Mouse (Mus musculus): ENCODE measurements around the gene Srrm3.

Srrm3 gene

DNA sequence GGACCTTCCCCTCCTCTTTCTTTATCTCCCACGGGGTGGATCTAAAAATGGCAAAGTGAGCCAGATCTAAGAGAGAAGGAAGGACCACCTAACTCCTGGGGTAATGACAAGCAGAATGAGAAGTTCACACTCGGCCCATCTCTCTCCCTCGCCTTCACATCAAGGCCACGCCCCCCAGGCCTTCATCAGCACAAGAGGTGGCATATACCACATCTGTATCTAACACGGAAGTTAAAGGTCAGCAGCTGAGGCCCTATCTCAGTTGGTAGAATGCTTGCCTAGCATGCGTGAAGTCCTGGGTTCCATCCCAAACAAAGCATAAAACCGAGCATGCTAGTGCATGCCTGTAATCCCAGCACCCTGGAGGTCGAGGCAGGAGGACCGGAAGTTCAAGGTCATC, 67.1 kb downstream of the Srrm3 start:
- ChIA-PET CTCF (interaction anchor here in 2 of 4 experiments (0.6 to 3.1 kb wide), 13 partner anchors 14 to 907 kb away, joined by 3 to 14 read pairs (median 4); partner anchors contain the start of gene Hspb1 (in 1 of the 2)), POLR2A (interaction anchor here in 3 of 4 experiments (0.5 to 2.2 kb wide), 13 partner anchors 10 to 865 kb away, joined by 3 to 9 read pairs (median 5); partner anchors contain the start of genes Mdh2 (in 2 of the 3), Styxl1 (in 2 of the 3), Abhd11 (in 1 of the 3) and Hspb1 (in 1 of the 3))

DNA sequence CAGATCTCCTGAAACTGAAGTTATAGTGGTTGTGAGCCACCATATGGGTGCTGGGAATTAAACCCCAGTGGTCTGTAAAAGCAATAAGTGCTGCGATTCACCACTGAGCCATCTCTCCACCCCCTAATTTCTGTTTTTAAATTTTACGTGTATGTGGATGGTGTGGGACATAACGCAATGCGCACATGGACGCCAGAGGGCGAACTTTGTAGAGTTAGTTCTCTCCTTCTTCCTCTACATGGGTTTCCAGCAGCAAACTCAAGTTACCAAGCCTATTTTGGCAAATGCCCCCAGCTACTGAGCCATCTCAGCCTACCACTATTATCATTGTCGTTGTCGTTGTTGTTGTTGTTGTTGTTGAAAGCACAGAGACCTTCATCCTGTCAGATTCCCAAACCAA, 70.5 kb downstream of the Srrm3 start:
- ChIA-PET POLR2A (interaction anchor here in 3 of 4 experiments (0.5 to 3.7 kb wide), 25 partner anchors 11 to 135 kb away, joined by 3 to 29 read pairs (median 5); partner anchors contain the start of genes Hspb1 (in 3 of the 3), Ywhag (in 2 of the 3), Mdh2 (in 1 of the 3) and Styxl1 (in 1 of the 3)), CTCF (interaction anchor here (0.5 to 3.6 kb wide), 37 partner anchors 8 to 376 kb away, joined by 3 to 24 read pairs (median 4); partner anchors contain the start of genes Alkbh4 (in 1 of the 4), Dtx2 (in 1 of the 4), Hspb1 (in 1 of the 4) and Lrwd1 (in 1 of the 4))

DNA sequence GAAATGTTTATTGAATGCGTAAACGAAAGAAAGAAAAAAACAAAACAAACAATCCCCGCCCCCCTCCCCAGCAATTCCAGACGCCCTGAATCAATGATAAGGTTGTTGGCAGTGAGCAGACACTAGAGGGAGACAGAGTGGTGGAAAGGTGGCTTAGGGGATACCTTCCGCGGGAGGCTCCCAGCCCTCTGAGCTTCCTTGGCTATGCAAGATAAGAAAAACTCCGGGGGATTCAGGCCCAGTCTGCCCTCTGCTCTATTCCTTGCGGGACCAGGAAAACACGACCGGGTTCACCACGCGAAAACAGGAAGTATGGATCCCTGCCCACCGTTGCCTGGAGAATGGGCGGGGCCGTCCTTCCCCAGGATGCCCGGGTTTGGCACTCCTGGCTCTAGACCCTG, 71.1 kb downstream of the Srrm3 start:
- ChIA-PET POLR2A (interaction anchor here in 3 of 4 experiments (0.5 to 3.7 kb wide), 28 partner anchors 10 to 136 kb away, joined by 3 to 29 read pairs (median 4); partner anchors contain the start of genes Hspb1 (in 3 of the 3), Ywhag (in 2 of the 3), Mdh2 (in 1 of the 3) and Styxl1 (in 1 of the 3)), CTCF (interaction anchor here (0.5 to 3.6 kb wide), 69 partner anchors 8 to 1679 kb away, joined by 3 to 24 read pairs (median 4); partner anchors contain the start of genes Hspb1 (in 2 of the 4), Alkbh4 (in 1 of the 4), Dtx2 (in 1 of the 4) and Lrwd1 (in 1 of the 4))

DNA sequence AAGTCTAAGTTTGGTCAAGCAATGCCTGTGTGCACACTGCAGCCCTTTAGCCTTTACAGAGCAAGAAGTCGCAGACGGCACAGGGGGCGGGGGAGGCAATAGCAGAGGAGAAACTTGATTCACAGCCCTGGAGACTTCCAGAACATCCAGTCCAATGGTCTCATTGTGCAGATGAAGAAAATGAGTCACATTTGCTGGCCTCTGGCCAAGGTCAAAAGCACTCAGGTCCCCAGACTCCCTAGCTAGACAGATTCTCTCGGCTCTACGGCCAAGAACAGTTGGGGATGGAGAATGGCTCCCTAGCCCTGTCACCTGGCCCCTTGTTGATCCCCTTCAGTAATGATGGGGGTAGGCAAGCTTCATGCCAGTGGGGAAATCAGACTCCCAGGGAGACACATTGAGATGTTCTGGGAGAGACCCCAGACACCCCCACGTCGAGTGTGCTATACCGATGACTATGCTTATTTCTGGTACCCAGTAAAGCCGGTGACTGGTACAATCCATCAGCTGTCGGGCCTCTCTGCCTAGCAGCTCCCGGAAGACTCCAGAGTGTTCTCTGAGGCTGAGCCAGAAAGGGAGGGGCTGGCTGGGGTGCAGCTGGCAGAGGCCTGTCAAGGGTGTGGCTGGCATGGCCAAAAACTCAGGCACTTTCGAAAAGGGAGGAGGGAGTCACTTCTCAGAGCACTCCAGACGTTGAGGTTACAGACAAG, 72.9 kb downstream of the Srrm3 start:
- ChIA-PET CTCF (interaction anchor here in 2 of 4 experiments (0.6 to 3.6 kb wide), 7 partner anchors 18 to 178 kb away, joined by 3 to 16 read pairs (median 3); no protein-coding TSS in a partner anchor), POLR2A (interaction anchor here in 3 of 4 experiments (0.6 to 3.7 kb wide), 10 partner anchors 8 to 835 kb away, joined by 3 to 29 read pairs (median 4); partner anchors contain the start of genes Hspb1 (in 2 of the 3), Mdh2 (in 2 of the 3), Styxl1 (in 2 of the 3) and Ywhag (in 1 of the 3))

DNA sequence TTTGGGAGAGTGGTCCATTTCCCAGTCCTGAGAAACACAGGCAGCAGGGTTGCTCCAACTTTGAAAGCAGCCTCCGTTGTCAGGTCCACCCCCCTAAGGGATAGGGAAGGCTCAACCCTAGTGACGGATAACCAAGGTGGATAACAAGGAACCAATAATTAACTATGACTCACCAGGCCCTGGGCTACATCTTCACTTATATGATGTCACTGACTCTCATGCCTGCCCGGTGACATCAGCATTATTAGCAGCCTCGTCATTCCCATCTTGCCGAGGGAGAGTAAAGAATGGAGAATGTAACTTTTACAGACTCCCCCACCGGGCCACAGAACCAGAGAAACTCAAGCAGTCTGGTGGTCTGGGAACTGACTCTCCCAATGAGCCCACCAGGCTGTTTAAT, 78.0 kb downstream of the Srrm3 start:
- ChIA-PET POLR2A (interaction anchor here in 1 of 4 experiments (0.6 kb wide), 1 partner anchor 51 kb away, joined by 4 read pairs; no protein-coding TSS in a partner anchor), CTCF (interaction anchor here in 1 of 4 experiments (0.7 kb wide), 1 partner anchor 295 kb away, joined by 4 read pairs; no protein-coding TSS in a partner anchor)

DNA sequence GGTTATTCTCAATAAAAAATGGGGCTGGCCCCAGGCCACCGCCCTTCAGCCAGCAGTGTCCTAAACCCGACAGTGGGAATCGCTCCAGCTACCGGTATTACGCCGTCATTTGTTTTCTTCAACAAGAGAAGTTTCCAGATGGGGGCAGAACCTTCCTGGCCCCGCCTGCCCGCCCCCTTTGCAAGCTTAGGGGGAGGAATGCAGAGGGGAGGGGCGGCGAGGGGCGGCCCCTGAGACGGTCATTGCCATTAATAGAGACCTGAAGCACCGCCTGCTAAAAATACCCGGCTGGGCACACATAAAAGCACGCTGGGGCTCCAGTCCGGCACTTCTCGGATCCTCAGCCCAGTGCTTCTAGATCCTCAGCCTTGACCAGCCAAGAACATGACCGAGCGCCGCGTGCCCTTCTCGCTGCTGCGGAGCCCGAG, 81.0 kb downstream of the Srrm3 start, which contains the start of gene Hspb1:
TSS of gene Hspb1 (plus strand) at position 245 of the 428 bp plus-strand sequence.
- ChIA-PET CTCF (interaction anchor here (0.6 to 6.8 kb wide), 22 partner anchors 10 to 389 kb away, joined by 3 to 42 read pairs (median 5); partner anchors contain the start of gene Dtx2 (in 1 of the 4)), POLR2A (interaction anchor here (0.5 to 39.6 kb wide), 85 partner anchors 9 to 1019 kb away, joined by 3 to 1106 read pairs (median 5); partner anchors contain the start of genes Dtx2 (in 3 of the 4), Ywhag (in 3 of the 4), Mdh2 (in 2 of the 4) and Styxl1 (in 2 of the 4))

DNA sequence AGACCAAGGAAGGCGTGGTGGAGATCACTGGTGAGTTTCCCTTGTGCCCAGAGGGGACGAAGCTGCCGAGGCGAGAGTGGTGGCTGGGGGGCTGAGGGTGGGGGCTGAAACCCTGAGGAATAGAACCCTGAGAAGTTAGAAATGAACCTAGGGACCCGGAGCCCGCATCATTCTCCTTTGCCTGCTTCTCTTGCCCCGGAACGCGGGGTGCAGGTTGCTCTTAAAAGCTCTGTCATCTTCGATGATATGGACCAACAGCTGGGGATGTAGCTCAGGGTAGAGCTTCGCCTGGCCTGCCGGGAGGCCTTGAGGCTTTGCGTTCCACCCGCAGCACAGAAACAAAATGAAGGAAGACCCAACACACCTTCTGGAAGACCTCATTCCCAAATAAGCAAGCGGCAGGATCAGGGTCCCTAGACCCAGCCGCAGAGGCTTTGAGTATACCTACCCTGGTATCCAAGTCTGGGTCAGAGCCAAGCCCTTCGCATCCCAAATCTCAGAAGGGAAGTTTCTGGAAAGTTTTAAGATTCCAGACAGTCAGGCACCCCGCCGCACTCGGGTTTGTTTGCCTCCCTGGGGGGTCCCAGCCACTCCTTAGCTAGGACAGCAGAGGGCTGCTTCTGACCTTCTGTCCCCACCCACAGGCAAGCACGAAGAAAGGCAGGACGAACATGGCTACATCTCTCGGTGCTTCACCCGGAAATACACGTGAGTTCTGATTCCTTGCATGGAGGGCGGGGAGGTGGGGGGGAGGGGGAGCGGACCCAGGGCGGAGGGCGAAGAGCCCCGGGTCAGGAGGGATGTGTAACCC, 81.9 kb downstream of the Srrm3 start:
- POLR2A ChIA-PET, result interaction anchor here (0.6 to 39.6 kb wide), 62 partner anchors 8 to 399 kb away, joined by 3 to 1106 read pairs (median 5); partner anchors contain the start of genes Ywhag (in 3 of the 4), Mdh2 (in 2 of the 4), Styxl1 (in 2 of the 4) and Dtx2 (in 1 of the 4)
- CTCF ChIA-PET, result interaction anchor here (0.6 to 6.8 kb wide), 18 partner anchors 9 to 214 kb away, joined by 3 to 42 read pairs (median 6); no protein-coding TSS in a partner anchor

DNA sequence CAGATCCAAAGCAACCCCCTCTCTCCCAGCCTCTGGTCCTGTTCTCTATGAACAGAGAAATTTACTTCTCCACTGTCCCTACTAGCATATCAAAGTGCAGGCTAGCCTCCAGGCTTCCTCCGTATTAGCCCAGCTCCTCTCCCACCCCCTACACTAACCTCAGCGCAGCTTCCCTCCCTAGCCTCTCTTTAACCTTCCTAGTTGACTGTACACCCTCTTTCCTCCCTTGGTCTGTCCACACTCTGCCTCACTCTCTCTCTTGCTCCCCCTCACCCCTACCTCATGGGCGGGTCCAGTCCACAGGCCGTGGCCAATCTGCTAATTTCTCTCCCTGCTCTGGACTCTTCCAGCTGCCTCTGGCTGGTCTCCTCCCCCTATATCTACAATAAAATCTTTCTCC, 83.6 kb downstream of the Srrm3 start:
- ChIA-PET POLR2A (interaction anchor here (0.6 to 39.6 kb wide), 38 partner anchors 8 to 829 kb away, joined by 3 to 1106 read pairs (median 4); partner anchors contain the start of genes Mdh2 (in 3 of the 4), Styxl1 (in 3 of the 4), Ywhag (in 2 of the 4) and Dtx2 (in 1 of the 4)), CTCF (interaction anchor here in 3 of 4 experiments (0.5 to 6.8 kb wide), 16 partner anchors 8 to 339 kb away, joined by 3 to 42 read pairs (median 6); no protein-coding TSS in a partner anchor)

DNA sequence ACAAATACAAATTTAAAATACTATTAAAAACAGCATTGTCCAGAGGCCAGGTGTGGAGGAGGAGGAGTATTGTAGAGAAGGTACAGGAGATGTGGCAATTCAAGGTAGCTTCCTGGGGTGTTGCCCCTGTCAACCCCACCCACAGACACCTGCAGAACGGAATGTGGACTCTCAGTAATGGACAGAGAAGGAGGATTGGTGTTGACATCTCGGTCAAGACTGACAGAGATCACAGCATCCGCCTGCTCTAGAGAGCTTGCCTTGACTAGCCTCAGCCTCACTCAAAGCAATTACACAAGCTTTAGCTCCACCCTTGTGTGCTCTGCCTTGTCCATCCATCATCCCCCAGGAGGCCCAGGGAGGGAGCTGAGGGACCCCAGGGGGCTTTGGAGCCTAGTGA, 84.2 kb downstream of the Srrm3 start:
- ChIA-PET POLR2A (interaction anchor here (0.5 to 39.6 kb wide), 42 partner anchors 8 to 828 kb away, joined by 3 to 1106 read pairs (median 4); partner anchors contain the start of genes Mdh2 (in 3 of the 4), Styxl1 (in 3 of the 4), Dtx2 (in 1 of the 4) and Ywhag (in 1 of the 4)), CTCF (interaction anchor here (0.7 to 6.8 kb wide), 17 partner anchors 10 to 211 kb away, joined by 3 to 42 read pairs (median 4); no protein-coding TSS in a partner anchor)

DNA sequence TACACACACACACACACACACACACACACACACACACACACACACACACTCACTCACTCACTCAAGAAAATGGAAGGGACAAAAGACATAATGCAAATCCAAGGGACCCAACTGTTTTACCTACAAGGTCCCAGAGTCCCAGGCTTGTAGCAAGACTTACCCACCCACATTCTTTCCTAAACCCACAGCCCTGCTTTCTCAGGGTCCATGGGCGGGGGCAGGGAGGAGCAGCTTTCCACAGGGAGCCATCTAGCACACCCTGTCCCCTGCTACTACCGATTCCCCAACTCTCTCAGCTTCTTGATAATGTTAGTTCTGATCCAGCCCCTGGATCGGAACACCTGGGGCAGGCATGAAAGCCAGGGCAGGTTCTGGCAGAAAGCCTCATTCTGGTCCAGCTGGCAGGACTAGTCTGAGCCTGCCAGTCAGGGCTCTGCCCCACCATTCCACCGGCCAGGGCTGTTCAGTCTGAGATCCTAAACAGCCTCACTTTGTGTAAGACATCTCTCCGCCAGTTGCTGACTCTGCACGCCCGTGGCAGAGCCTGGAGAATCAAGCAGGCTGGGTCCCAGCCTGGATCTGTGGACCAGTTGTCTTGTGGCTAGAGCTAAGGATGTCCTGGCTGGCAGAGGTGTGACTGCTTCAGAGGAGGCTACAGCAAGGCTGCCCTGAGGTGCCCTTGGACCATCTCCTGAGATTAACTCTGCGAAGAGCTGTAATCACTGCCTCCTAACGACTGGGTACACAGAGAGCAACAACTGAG, 86.1 kb downstream of the Srrm3 start:
- POLR2A ChIA-PET, result interaction anchor here (0.6 to 39.6 kb wide), 33 partner anchors 9 to 786 kb away, joined by 3 to 1106 read pairs (median 4); partner anchors contain the start of genes Ywhag (in 2 of the 4), Mdh2 (in 1 of the 4) and Styxl1 (in 1 of the 4)
- CTCF ChIA-PET, result interaction anchor here (0.5 to 6.8 kb wide), 20 partner anchors 8 to 783 kb away, joined by 3 to 42 read pairs (median 4); no protein-coding TSS in a partner anchor

DNA sequence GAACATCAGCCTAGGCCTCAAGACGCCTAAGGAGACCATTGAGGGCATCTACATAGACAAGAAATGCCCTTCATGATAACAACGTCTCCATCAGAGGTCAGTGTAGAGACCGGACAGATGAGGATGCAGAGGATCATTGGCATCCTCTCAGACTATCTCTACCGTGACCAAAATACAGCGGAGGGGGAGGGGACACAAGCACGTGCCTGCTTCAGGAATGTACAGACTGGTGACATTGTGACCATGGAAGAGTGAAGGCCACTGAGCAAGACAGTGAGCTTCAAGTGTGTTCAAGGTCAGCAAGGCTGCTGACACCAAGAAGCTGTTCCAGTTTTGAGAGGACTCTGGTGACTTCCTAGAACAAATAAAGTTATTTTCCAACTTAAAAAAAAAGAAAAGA, 88.3 kb downstream of the Srrm3 start:
- CTCF ChIA-PET, result interaction anchor here in 3 of 4 experiments (0.7 to 1.5 kb wide), 5 partner anchors 39 to 1830 kb away, joined by 3 to 5 read pairs (median 4); no protein-coding TSS in a partner anchor
- POLR2A ChIA-PET, result interaction anchor here in 3 of 4 experiments (0.6 to 39.6 kb wide), 4 partner anchors 8 to 20 kb away, joined by 3 to 1106 read pairs (median 4); no protein-coding TSS in a partner anchor

DNA sequence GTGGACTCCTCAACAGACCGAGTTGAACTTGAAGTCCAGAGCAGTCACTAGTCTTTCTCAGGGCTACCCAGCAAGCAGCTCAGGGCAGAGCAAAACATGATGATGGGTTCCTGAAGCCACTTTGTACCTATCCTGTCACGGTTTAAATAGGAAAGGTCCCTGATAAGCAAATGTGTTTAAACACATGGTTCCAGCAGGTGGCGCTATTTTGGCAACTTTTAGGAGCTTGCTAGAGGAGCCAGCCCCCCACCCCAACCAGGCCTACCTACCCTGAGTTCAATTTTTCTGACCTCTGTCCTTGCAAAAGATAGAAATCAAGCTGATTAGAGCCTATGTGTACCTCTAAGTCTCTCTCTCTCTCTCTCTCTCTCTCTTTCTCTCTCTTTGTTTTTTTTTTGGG, 91.3 kb downstream of the Srrm3 start:
- CTCF ChIA-PET, result interaction anchor here (0.6 to 3.7 kb wide), 67 partner anchors 8 to 955 kb away, joined by 3 to 39 read pairs (median 4); partner anchors contain the start of genes Hspb1 (in 3 of the 4), Mdh2 (in 1 of the 4), Rhbdd2 (in 1 of the 4) and Styxl1 (in 1 of the 4)
- POLR2A ChIA-PET, result interaction anchor here (0.7 to 39.6 kb wide), 32 partner anchors 7 to 983 kb away, joined by 3 to 1106 read pairs (median 5); partner anchors contain the start of genes Hspb1 (in 3 of the 4), Mdh2 (in 2 of the 4), Styxl1 (in 2 of the 4) and Ywhag (in 2 of the 4)

DNA sequence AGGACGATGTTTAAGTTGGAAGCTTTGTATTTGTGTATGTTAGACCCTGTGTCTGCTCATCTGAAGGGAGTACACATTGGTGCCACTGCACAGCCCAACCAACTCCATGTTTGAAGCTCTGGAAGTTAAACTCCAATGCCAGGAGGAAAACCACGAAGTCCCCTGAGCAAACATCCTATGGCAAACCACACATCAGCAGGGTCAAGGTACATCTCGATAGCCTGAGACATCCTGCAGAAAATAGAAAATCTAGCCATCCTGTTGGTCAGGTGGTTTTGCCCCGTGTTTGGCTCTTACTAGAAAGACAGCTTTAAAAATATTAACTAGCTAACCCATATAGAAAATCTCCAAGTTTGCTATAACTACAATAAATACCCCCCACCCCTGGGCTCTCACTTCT, 92.3 kb downstream of the Srrm3 start:
- ChIA-PET CTCF (interaction anchor here (0.6 to 3.7 kb wide), 31 partner anchors 8 to 288 kb away, joined by 3 to 39 read pairs (median 4); partner anchors contain the start of genes Hspb1 (in 2 of the 4), Ywhag (in 2 of the 4), Mdh2 (in 1 of the 4) and Styxl1 (in 1 of the 4)), POLR2A (interaction anchor here (0.5 to 39.6 kb wide), 27 partner anchors 6 to 509 kb away, joined by 3 to 1106 read pairs (median 5); partner anchors contain the start of genes Hspb1 (in 2 of the 4), Ywhag (in 2 of the 4), Mdh2 (in 1 of the 4) and Styxl1 (in 1 of the 4))

DNA sequence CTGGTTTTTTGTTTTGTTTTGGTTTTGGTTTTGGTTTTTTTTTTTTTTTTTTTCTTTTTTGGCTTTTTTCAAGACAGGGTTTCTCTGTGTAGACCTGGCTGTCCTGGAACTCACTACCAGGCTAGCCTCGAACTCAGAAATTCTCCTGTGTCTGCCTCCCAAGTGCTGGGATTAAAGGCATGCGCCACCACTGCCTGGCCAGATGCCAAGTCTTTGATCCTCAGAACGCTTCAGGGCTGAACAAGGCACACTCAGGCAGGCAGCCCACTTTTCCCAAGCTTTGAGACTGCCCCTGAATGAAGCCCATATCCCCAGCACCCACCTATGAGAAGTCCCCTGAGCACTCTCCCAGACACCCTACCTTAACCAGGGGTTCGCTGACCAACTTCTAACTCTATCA, 93.1 kb downstream of the Srrm3 start:
- ChIA-PET POLR2A (interaction anchor here in 3 of 4 experiments (0.5 to 39.6 kb wide), 11 partner anchors 5 to 892 kb away, joined by 3 to 1106 read pairs (median 11); partner anchors contain the start of genes Hspb1 (in 2 of the 3) and Ywhag (in 1 of the 3)), CTCF (interaction anchor here in 3 of 4 experiments (0.7 to 2.4 kb wide), 6 partner anchors 11 to 161 kb away, joined by 3 to 17 read pairs (median 6); no protein-coding TSS in a partner anchor)

DNA sequence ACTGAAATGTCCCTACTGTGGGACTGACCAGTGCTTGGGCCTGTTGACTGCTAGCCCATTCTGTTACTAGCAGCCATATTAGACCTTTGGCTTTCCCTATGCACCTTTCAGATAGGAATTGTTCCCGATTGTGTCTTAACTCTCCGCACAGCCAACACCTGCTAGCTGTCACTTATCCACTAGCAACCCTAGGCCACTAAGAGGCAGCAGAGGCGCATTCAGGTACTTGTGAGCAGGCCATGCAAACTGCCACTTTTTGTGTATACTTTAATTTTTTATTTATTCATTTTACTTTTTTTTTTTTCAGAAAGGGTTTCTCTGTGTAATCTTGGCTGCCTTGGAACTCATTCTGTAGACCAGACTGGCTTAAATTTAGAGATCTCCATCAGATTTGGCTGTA, 94.0 kb downstream of the Srrm3 start:
- POLR2A ChIA-PET, result interaction anchor here (0.5 to 39.6 kb wide), 50 partner anchors 4 to 1218 kb away, joined by 3 to 1106 read pairs (median 4); partner anchors contain the start of genes Ywhag (in 4 of the 4), Hspb1 (in 3 of the 4), Mdh2 (in 1 of the 4) and Polr2j (in 1 of the 4)
- CTCF ChIA-PET, result interaction anchor here (0.5 to 2.1 kb wide), 116 partner anchors 7 to 1040 kb away, joined by 3 to 42 read pairs (median 4); partner anchors contain the start of genes Hspb1 (in 2 of the 4), Mdh2 (in 2 of the 4), Styxl1 (in 2 of the 4) and Ywhag (in 2 of the 4)
